In the genomic region with DNA sequence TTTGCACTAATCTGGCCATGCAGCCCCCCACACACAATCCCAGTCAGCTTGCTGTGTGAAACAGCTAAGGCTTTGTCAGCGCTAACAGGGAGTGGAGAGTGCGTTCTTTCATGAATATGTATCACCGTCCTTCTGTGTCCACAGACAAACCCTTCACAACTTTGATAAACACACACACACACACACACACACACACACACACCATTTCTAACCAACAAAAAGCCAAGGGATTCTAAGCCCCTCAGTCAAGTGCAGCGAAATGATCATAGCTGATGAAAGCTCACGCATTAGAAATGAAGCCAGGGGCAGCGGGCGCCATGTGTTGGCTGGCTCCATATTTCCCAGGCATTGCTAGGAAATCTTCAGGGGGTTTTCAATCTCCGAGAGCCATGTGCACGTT, we compare ENCODE assay signal across 10 mouse cellular contexts. TPM values are rescaled to one million over a fixed set of nuclear protein-coding genes. Genes with fewer than 3 reads are reported as not detected.
A peak's percentile ranks its signal among the peaks of the same experiment; 100 is the strongest.
DNase-seq lines count a peak whose midpoint lies in the region; ATAC-seq and TF ChIP-seq lines count a peak whose summit lies in the region.
"Had no signal": no experiment of that assay in that cellular context is flagged by ENCODE, and none has a peak within 500 bp of the region (broad histone marks: within the 10 kb centered on the region; RNA-seq: fewer than 3 reads in every experiment).

No protein-coding gene starts in this region.

- no peak overlapping the region for H3K27ac ChIP-seq in lung, embryonic 14.5 days (ENCODE audit: low read depth)
- peak overlapping the region; percentile 92 for H3K27ac ChIP-seq in forebrain, embryonic 12.5 days
- H3K27ac ChIP-seq in limb, embryonic 13.5 days: no peak overlapping the region
- no peak overlapping the region for H3K27ac ChIP-seq in stomach, postnatal 0 days (replicated peaks)

- no peak for TF ChIP-seq POLR2A in lung, adult 2 months (IDR thresholded peaks at IDR 0.05; ENCODE audit: borderline replicate concordance, extremely low read depth, low read depth, low read length)

- peaks cover 9% of the 10 kb centered on the region; the same call in 1 of the 2 replicates for H3K27me3 ChIP-seq in lung, embryonic 14.5 days (ENCODE audit: insufficient read depth, low read length)
- peaks cover 66% of the 10 kb centered on the region for H3K27me3 ChIP-seq in forebrain, embryonic 12.5 days
- H3K27me3 ChIP-seq in limb, embryonic 13.5 days: peaks cover 79% of the 10 kb centered on the region
- no peaks in the 10 kb centered on the region for H3K27me3 ChIP-seq in stomach, postnatal 0 days (ENCODE audit: control insufficient read depth, insufficient read depth, low read length)

- H3K4me2 ChIP-seq in lung, embryonic 14.5 days: peak overlapping the region; percentile 23; the same call in 1 of the 2 replicates
- peak overlapping the region; percentile 51 for H3K4me2 ChIP-seq in forebrain, embryonic 12.5 days
- H3K4me2 ChIP-seq in limb, embryonic 13.5 days (replicated peaks): peak overlapping the region; percentile 25
- no peak overlapping the region for H3K4me2 ChIP-seq in stomach, postnatal 0 days (replicated peaks; ENCODE audit: low read depth)

- H3K4me1 ChIP-seq in lung, embryonic 14.5 days (ENCODE audit: insufficient read depth): no peaks in the 10 kb centered on the region
- H3K4me1 ChIP-seq in lung, adult 2 months (ENCODE audit: control insufficient read depth, insufficient read depth, low read length): no peaks in the 10 kb centered on the region
- peaks cover 63% of the 10 kb centered on the region for H3K4me1 ChIP-seq in forebrain, embryonic 12.5 days
- peaks cover 7% of the 10 kb centered on the region; the same call in 1 of the 2 replicates for H3K4me1 ChIP-seq in limb, embryonic 13.5 days
- no peaks in the 10 kb centered on the region for H3K4me1 ChIP-seq in stomach, postnatal 0 days (replicated peaks; ENCODE audit: control insufficient read depth, insufficient read depth)

- WGBS in lung, embryonic 14.5 days: 29% methylated on average over 9 of the region's 9 CpGs
- WGBS in lung, adult 2 months: 48% methylated on average over 9 of the region's 9 CpGs
- 5% methylated on average over 9 of the region's 9 CpGs for WGBS in forebrain, embryonic 12.5 days
- 25% methylated on average over 9 of the region's 9 CpGs for WGBS in limb, embryonic 13.5 days
- 53% methylated on average over 9 of the region's 9 CpGs for whole genome bisulfite sequencing in stomach, postnatal 0 days

- H3K4me3 ChIP-seq in lung, embryonic 14.5 days (ENCODE audit: low read depth, low read length): no peak overlapping the region
- H3K4me3 ChIP-seq in lung, adult 2 months (replicated peaks; ENCODE audit: extremely low read depth, low read depth, low read length): no peak overlapping the region
- H3K4me3 ChIP-seq in forebrain, embryonic 12.5 days (replicated peaks): peak overlapping the region; percentile 18
- no peak overlapping the region for H3K4me3 ChIP-seq in limb, embryonic 13.5 days
- H3K4me3 ChIP-seq in stomach, postnatal 0 days (ENCODE audit: low read depth, low read length): no peak overlapping the region

- no peak for TF ChIP-seq CTCF in lung, embryonic 14.5 days (IDR thresholded peaks at IDR 0.05; ENCODE audit: low read depth)
- no peak for TF ChIP-seq CTCF in lung, adult 2 months (IDR thresholded peaks at IDR 0.05; ENCODE audit: insufficient read depth, low read length)
- no peak for TF ChIP-seq CTCF in stomach, postnatal 0 days (IDR thresholded peaks at IDR 0.05; ENCODE audit: low read depth)

- ATAC-seq in lung, embryonic 14.5 days (ENCODE audit: insufficient read depth): no peak
- peak; percentile 62 for ATAC-seq in forebrain, embryonic 12.5 days (ENCODE audit: low FRiP score)
- ATAC-seq in limb, embryonic 13.5 days (ENCODE audit: low FRiP score, low read depth): no peak
- no peak for ATAC-seq in stomach, postnatal 0 days (ENCODE audit: low FRiP score, low TSS enrichment)
- no peak for ATAC-seq in inflammation-experienced regulatory T-cells, adult 6 months
- ATAC-seq: lung, postnatal 0 days had no signal

- no peaks in the 10 kb centered on the region for H3K36me3 ChIP-seq in lung, embryonic 14.5 days (ENCODE audit: insufficient read depth)
- no peaks in the 10 kb centered on the region for H3K36me3 ChIP-seq in forebrain, embryonic 12.5 days (replicated peaks)
- H3K36me3 ChIP-seq in limb, embryonic 13.5 days: no peaks in the 10 kb centered on the region
- H3K36me3 ChIP-seq in stomach, postnatal 0 days (ENCODE audit: control insufficient read depth, insufficient read depth, low read length): no peaks in the 10 kb centered on the region
- H3K36me3 ChIP-seq: G1E had no signal

- no peak overlapping the region for H3K9ac ChIP-seq in lung, embryonic 14.5 days
- peak overlapping the region; percentile 29; the same call in 1 of the 2 replicates for H3K9ac ChIP-seq in forebrain, embryonic 12.5 days
- H3K9ac ChIP-seq in limb, embryonic 13.5 days: no peak overlapping the region
- no peak overlapping the region for H3K9ac ChIP-seq in stomach, postnatal 0 days (ENCODE audit: low read length)

- no peak for DNase-seq in lung, embryonic 14.5 days
- DNase-seq in lung, adult 2 months: no peak
- DNase-seq in retina, embryonic 14.5 days (ENCODE audit: low spot score): peak; percentile 54
- no peak for DNase-seq in adrenal gland, postnatal 14 days
- no peak for DNase-seq in stomach, postnatal 0 days (ENCODE audit: low spot score)

- TF ChIP-seq EP300 in stomach, postnatal 0 days (optimal IDR thresholded peaks at IDR 0.05): no peak

- no peaks in the 10 kb centered on the region for H3K9me3 ChIP-seq in lung, embryonic 14.5 days (ENCODE audit: low read depth, low read length)
- no peaks in the 10 kb centered on the region for H3K9me3 ChIP-seq in forebrain, embryonic 12.5 days
- peaks cover 3% of the 10 kb centered on the region; the same call in 1 of the 2 replicates for H3K9me3 ChIP-seq in limb, embryonic 13.5 days
- H3K9me3 ChIP-seq in stomach, postnatal 0 days (ENCODE audit: control insufficient read depth, low read length): no peaks in the 10 kb centered on the region
- H3K9me3 ChIP-seq: G1E had no signal

RNA-seq across cellular contexts. Expression of a gene that starts 31.1 kb away (rescaled TPM):
- polyA plus RNA-seq in lung, embryonic 14.5 days (2014; fragmentation: Nextera tagmentation; extraction: Ambion mirVana): 1.3 and 1.5 TPM in 2 replicates
- 2.1 and 3.2 TPM in 2 replicates for polyA plus RNA-seq in lung, adult 2 months (2012; rRNA removed)
- polyA plus RNA-seq in forebrain, embryonic 12.5 days (2016; fragmentation: Nextera tagmentation; extraction: Ambion mirVana): 1.6 and 2.2 TPM in 2 replicates
- polyA plus RNA-seq in limb, embryonic 13.5 days (2015; fragmentation: Nextera tagmentation; extraction: Ambion mirVana): 0.80 and 1.4 TPM in 2 replicates
- total RNA-seq in adrenal gland, postnatal 14 days (2021): 8.7 and 10.1 TPM in 2 replicates
- polyA plus RNA-seq in stomach, postnatal 0 days (2015; fragmentation: Nextera tagmentation; extraction: Ambion mirVana): 1.2 and 1.5 TPM in 2 replicates
- under 1 TPM in 2 of 3 experiments, not detected in 1; 0.55 to 0.57 TPM for polyA plus RNA-seq in inflammation-experienced regulatory T-cells, adult 6 months (2017; shearing (Covaris generic))

RNA-seq across cellular contexts. Expression of a gene that starts 40.3 kb away (rescaled TPM):
- 4.3 and 6.1 TPM in 2 replicates for polyA plus RNA-seq in lung, embryonic 14.5 days (2014; fragmentation: Nextera tagmentation; extraction: Ambion mirVana)
- 3.2 and 3.5 TPM in 2 replicates for polyA plus RNA-seq in lung, adult 2 months (2012; rRNA removed)
- 3.8 and 4.2 TPM in 2 replicates for polyA plus RNA-seq in forebrain, embryonic 12.5 days (2016; fragmentation: Nextera tagmentation; extraction: Ambion mirVana)
- polyA plus RNA-seq in limb, embryonic 13.5 days (2015; fragmentation: Nextera tagmentation; extraction: Ambion mirVana): 3.4 TPM in 2 replicates
- total RNA-seq in adrenal gland, postnatal 14 days (2021): 3.0 and 5.2 TPM in 2 replicates
- polyA plus RNA-seq in stomach, postnatal 0 days (2015; fragmentation: Nextera tagmentation; extraction: Ambion mirVana): 7.6 and 7.7 TPM in 2 replicates
- 1 to 10 TPM in 1 of 3 experiments, under 1 TPM in 1, not detected in 1; 0.88 to 1.5 TPM for polyA plus RNA-seq in inflammation-experienced regulatory T-cells, adult 6 months (2017; shearing (Covaris generic))
